Mouse (Mus musculus) ovary, postnatal 14 days (tissue): Measurements from ENCODE around the gene Oxsr1.
"Not testable (repeated sequence)": the region's sequence is repeated elsewhere in the genome, so short reads cannot be mapped to it uniquely, and the experiment has no call there.

Experiments used
- DNase-seq: peaks from one replicate; pipeline ENCODE4 v3.0.0; 2022; ENCODE audit warnings: low spot score

The Oxsr1 gene

DNA sequence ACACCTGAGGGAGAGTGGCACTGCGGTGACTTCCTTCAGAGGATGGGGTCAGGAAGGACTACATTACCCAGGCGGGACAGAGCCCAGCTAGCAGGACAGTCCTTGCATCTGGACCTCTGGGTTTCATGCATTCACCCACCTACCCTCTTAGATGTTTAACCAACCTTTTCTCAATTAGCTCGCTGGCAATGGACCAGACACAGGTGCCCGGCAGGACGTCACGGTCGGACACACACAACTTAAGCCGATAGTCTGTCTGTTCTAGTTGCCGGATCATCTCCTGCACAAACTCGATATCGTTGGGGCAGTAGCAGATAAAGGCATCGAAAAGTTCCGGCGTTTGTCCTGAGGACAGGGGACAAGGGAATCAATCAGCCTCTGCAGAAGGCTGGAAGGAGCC lies 15.6 kb upstream of the Oxsr1 start:
- no peak for DNase-seq

DNA sequence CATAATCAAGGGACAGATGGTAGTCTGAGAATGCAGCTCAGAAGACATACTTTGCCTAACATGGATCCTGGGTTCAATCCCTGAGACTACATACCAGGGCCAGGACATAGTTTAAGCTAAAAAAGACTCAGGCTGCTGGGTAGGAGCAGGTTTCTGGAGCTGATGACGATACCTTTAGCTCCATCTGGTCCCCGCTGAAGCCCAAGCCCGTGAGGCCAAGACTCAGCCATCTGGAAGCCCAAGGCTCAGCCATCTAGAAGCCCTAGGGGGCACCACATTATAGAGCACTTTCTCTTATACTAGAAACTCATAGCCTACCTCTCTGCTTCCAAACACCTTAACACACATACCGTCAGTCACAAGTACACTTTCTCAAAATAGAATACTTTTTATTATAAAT lies 13.3 kb upstream of the Oxsr1 start:
- DNase-seq = no peak

DNA sequence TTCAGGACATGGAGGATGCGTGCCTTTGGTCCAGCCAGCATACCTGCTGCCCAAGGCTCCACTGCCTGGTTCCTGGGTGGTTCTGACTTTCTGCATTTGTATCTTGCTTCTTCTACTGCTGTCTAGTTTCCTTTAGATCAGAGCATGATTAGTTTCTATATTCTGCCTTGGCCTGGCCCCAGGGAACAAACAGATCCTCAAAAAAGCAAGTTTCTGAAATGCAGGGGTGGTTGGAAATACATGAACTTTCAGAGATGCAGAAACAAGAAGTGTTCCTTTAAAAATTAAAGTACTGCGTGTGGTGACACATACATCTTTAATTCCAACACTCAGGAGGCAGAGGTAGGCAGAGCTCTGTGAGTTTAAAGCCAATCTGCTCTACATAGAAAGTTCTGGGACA lies 12.6 kb upstream of the Oxsr1 start:
- DNase-seq = no peak

DNA sequence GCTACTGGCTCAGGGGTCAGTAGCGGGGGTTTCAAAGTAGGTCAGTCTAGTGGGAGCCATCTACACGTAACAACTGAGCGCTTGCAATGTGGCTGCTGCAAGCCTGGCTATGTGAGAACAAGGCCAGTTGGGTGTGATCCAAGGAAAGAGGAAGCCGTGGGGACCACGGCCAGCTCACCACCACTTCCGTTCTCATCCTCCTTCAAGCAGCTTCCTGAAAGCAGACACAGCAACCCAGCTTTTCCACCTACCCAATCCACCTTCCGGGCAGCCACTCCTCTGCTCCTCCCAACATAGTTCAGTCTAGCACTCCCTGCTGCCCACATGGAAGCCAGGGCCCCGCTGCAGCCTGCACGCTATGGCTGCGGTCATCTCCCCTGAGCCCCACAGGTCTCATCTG lies 12.1 kb upstream of the Oxsr1 start:
- no peak for DNase-seq

DNA sequence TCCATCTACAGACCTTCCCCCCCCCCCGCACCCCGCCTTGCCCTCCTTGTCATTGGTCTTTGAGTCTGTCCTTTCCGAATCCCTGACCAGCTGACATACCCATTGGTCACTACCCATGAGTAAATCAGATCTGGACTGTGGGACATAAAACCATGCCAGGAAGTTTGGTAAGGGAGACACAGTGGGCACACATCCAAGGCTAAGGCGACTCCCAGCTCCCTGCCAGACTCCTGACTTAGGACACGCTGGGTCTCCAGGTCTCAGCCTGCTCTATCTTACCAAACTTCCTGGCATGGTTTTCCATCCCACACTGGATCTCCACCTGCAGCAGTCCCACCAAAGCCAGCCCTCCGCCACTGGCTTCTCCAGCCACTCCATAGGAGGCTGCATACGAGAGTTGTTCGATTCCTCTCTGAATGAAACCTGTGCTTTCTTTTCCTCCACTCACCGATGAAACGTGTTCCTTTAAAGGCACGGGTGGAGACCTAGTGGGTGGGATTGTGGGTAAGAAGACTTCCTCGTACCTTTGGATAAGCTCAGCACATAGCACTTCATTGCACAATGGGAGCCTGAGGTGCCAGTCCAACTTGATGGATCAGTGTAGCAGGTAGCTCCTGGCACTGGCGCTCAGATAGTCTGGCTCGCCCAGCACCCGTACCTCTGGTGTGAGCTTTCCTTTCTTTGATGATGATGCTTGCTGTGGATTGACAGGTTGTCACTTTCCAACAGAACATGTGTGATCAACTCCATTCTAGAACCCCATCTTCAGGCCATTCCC lies 8.1 kb upstream of the Oxsr1 start:
- no peak for DNase-seq

DNA sequence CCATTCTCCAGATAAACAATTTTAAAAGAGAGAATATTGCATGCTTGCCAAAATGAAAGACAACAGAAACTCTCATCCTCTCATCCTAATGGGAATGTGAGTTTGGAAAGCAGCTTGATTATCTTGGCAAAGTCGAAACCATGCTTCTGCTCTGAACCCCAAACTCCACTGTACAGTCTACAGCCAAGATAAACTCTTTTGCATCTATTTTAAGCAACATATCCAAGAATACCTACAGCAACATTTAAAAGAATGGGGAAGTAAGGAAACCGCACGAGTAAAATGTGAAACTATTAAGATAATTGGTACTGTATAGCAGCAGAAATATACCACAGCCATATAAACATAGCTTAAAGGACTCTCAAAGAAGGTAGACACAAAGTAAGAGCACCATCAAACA lies 6.3 kb upstream of the Oxsr1 start:
- DNase-seq = no peak

DNA sequence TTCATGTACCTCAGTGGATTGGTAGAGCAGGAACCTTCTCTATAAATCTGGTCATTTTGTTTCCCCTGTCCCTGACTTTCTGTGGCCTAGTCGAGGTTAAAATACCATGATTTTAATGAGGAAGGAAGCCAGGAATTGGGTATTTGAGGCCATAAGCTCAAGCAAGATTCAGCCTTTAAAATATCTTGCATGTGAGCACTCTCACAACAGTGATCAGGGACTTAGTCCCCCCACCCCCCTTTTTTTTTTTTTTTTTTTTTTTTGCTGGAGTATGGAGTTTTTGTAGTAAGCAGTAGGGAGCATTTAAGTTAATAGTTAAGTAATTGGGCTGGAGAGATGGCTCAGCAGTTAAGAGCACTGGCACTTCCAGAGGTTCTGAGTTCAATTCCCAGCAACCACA lies 1.9 kb upstream of the Oxsr1 start:
- no peak for DNase-seq

- DNase-seq = no peak
These were observed 1.0 kb upstream of the Oxsr1 start for GRCm38 (mm10) chr9:119323260-119323645.

DNA sequence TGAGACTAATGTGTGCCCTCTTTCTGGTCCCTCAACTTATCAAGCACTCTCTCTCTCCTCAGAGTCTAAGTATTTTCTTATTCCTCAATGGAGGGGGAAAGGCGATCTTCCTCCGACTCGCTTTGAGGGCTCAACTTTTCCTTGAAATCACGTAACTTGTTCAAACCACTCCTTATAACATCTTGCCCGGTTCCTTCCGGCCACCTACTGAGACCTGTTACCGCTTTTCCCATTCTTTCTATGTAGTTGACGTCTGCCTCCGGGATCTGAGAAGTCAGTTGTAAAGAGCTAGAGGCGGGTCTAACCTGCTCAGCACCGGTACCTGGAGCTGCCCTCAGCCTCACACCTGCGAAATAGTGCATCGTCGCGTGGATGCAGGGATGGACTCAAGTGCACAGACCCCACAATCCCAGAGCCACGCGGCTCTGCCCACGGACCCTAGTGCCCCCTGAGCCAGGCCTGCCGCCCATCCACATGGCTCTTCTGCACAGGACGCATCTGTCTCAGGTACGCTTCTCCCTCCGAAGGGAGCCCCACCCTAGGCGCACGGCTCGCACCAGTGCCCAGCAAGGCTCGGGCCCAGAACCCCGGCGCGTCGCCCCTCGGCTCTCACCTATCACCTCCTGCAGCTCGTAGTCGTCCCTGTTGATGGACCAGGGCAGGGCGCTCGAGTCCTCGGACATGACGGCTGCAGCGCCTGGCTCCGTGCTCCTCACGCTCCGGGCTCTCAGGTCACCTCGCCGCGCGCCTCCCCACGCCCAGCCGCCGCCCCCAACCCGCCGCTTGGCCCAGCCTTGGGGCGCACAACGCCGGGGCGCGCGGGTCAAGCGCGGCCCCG lies 616 bp downstream of the Oxsr1 start:
- DNase-seq = no peak

DNA sequence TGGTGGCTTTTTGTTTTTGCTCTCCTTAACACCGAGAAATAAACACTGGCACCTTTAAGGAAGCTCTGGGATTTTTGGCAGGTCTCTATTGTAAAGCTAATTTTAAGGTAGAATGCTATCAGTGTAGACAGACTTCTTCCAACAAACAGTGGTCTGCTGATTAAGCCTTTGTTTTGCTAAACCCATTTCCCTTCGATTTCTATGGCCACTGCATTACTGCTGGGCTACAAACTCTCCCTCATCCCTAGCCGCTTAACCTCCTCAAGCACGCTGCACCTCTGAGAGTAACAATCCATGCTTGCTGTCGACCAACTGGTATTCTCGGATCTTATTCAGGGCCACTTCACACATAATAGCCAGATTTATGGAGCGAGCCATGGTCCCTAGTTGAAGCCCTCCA lies 1.3 kb downstream of the Oxsr1 start:
- no peak for DNase-seq

DNA sequence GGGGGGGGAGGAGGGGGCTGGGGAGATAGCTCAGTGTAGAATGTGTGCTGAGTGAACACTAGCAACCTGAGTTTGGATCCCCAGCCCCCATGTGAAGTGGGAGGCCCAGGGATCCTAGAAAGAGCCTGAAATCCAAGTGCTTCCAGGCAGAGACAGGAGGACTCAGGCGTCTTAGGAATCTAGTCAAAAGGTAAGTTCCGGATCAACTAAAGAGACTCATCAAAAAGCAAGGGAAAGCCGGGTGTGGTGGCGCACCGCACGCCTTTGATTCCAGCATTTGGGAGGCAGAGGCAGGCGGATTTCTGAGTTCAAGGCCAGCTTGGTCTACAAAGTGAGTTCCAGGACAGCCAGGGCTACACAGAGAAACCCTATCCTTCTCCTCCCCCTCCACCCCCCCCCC lies 1.8 kb downstream of the Oxsr1 start:
- no peak for DNase-seq

GRCm38 (mm10) chr9:119318891-119319290 lies 3.3 kb downstream of the Oxsr1 start:
- no peak for DNase-seq

GRCm38 (mm10) chr9:119313096-119313495 lies 9.1 kb downstream of the Oxsr1 start:
- no peak for DNase-seq

- no peak for DNase-seq
These were observed 13.2 kb downstream of the Oxsr1 start for GRCm38 (mm10) chr9:119309067-119309466.

DNA sequence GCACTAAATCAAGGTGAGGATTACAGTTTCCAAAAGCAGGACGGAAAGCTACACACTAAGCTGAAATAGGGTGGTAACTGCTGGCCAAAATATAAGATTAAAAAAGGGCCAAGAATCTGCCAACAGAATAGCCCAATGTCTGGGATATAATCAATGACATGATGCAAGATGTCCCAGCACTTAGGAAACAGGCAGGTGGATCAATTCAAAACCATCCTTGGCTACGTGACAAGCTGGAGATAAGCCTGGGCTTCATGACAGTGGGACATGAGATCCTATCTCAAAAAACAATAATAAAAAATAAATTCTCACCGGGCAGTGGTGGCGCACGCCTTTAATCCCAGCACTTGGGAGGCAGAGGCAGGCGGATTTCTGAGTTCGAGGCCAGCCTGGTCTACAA lies 16.4 kb downstream of the Oxsr1 start:
- DNase-seq = no peak

DNA sequence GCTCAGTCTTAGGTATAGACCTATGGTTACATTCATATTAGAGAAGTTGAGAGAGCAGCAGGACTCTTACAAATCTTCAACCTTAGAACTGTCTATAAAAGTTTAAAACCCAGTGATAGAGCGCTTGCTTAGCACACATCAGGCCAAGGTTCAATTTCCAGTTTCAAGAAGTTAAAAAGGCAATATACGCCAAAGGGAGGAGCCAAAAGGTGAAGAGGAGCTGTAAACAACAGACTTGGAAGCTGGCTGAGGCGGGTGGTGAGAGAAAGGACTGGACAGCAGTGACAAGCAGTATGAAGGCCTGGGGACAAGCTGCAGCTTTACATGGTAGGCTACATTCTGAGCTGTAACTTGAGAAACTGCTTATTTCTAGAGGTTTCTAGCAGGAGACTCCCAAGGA lies 23.7 kb downstream of the Oxsr1 start:
- no peak for DNase-seq

- no peak for DNase-seq
These were observed 24.5 kb downstream of the Oxsr1 start for GRCm38 (mm10) chr9:119297696-119298095.

- DNase-seq = no peak
These were observed 31.4 kb downstream of the Oxsr1 start for GRCm38 (mm10) chr9:119290791-119291190.

DNA sequence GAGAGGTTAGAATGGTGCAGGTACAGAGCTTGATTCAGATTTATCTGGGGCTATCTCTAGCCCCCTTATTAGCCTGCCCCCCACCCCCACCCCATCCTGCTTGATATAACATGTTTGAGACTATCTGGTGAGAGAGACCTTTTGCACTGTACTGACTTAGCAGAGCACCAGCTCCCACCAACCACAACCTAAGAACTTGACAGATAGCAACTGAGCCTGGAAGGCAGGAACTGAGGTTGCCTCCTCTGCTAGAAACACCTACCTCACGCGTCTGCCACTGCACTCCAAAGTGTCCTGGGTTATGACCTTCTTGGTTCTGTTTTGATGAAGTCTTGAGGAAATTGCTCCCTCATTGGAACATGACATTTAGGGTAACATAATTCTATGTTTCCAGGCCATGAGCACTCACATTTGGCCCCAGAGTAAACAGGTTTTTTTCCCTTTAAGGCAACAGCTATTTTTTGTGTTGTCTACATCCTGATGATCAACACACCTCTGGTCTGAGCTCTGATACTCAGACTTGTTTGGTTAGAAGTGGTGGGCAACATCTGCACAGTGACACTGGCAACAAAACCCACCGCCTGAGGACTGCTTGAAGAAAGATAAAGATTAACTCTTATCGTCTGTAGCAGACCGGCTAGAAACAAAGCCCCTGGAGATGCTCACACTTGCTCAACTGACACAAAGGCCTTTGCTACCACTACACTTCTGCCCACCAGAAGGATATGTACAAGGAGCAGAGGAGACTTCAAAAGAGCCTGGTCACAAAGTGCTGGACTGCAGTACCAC lies 41.1 kb downstream of the Oxsr1 start:
- DNase-seq = no peak

DNA sequence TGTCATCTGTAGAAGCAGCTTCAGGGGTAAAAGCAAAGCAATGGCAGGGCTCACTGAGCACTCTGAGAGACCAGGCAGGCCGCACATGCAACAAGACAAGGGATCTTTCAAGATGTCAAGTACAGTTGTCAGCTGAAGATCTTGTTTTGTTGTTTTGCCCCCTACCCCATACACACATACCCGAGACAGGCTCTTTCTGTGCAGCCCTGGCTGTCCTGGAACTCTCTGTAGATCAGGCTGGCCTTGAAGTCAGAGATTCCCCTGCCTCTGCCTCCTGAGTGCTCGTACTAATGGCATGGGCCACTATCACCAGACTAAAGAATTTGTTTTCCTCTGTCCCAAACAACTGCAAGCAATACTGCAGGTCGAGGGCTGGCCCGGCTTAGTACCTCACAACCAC lies 44.2 kb downstream of the Oxsr1 start:
- no peak for DNase-seq

- no peak for DNase-seq
These were observed 45.9 kb downstream of the Oxsr1 start for GRCm38 (mm10) chr9:119276321-119276720.

- DNase-seq = not testable (repeated sequence)
These were observed 47.4 kb downstream of the Oxsr1 start for GRCm38 (mm10) chr9:119274814-119275213.

GRCm38 (mm10) chr9:119271496-119271895 lies 50.7 kb downstream of the Oxsr1 start:
- DNase-seq = no peak
